Mouse (Mus musculus): ENCODE results near the gene Adamts14. TPM values are rescaled to one million over a fixed set of nuclear protein-coding genes. Genes with fewer than 3 reads are reported as not detected.

Gene Adamts14
- polyA plus RNA-seq, 1 experiment from 2014 or later = 0.33 TPM

DNA sequence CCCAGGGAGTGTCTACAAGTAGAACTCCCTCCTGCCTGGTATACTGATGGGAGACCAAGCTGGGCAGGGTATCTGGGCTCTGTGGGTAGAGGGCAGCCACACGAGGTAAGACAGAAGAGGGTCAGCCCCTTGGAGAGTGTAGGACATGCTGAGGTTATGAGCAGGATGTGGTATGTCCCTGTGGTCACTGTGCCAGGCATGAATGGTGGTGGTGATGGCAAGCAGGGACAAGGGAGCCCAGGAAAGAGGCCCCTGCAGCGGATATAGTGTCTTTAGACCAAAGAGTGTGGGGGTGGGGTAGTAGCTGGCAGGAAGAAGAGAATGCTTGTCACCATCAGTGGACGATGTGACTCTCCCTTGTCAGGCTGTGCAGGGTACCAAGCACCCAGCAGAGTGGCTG is 85.2 kb downstream of the Adamts14 start:
- Histone ChIP-seq H3K36me3 (no peaks in the 10 kb centered on the region), H3K4me1 (peaks cover 11% of the 10 kb centered on the region), H3K27me3 (ENCODE audit: low read depth, poor library complexity, severe bottlenecking) (no peaks in the 10 kb centered on the region), H3K27ac (replicated peaks) (no peak overlapping the region), H3K4me3 (no peak overlapping the region), H3K9me3 (replicated peaks) (no peaks in the 10 kb centered on the region)
- DNase-seq (ENCODE audit: low spot score) = no peak
- 70% methylated on average over 3 of the region's 3 CpGs for WGBS

- WGBS = 85% methylated on average over 3 of the region's 3 CpGs
- no peaks in the 10 kb centered on the region for H3K27me3 ChIP-seq (ENCODE audit: low read depth, poor library complexity, severe bottlenecking)
- peaks cover 14% of the 10 kb centered on the region for H3K4me1 ChIP-seq
- H3K4me3 ChIP-seq = no peak overlapping the region
- H3K27ac ChIP-seq (replicated peaks) = no peak overlapping the region
- no peak for DNase-seq (ENCODE audit: low spot score)
- H3K9me3 ChIP-seq (replicated peaks) = no peaks in the 10 kb centered on the region
- H3K36me3 ChIP-seq = no peaks in the 10 kb centered on the region
Measured at GRCm38 (mm10) chr10:61187001-61187400, 86.2 kb downstream of the Adamts14 start.

- DNase-seq (ENCODE audit: low spot score) = no peak
- WGBS = 77% methylated on average over 6 of the region's 6 CpGs
- H3K4me3 ChIP-seq = no peak overlapping the region
- peaks cover 19% of the 10 kb centered on the region for H3K27me3 ChIP-seq (ENCODE audit: low read depth, poor library complexity, severe bottlenecking)
- H3K27ac ChIP-seq (replicated peaks) = no peak overlapping the region
- H3K9me3 ChIP-seq (replicated peaks) = no peaks in the 10 kb centered on the region
- no peaks in the 10 kb centered on the region for H3K36me3 ChIP-seq
- peaks cover 14% of the 10 kb centered on the region for H3K4me1 ChIP-seq
Measured at GRCm38 (mm10) chr10:61179927-61180326, 93.3 kb downstream of the Adamts14 start.

DNA sequence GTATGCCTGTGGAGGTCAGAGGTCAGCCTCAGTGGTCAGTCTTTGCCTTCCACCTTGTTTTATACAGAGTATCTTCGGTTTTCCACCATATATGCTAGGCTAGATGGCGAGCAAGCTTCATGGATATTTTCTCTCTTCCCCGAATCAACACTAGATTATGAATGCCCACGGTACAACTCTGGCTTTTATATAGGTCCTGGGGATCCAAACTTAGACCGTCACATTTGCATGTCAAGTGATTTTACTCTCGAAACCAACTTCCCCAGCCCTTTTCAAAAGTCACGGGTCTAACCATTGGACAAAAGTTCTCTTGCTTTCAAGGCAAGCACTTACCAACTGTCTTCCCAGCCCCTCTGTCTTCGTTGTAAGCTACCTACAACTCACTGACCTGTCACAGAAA is 94.6 kb downstream of the Adamts14 start:
- Histone ChIP-seq H3K9me3 (replicated peaks) (no peaks in the 10 kb centered on the region), H3K27ac (replicated peaks) (no peak overlapping the region), H3K4me1 (peaks cover 17% of the 10 kb centered on the region), H3K27me3 (ENCODE audit: low read depth, poor library complexity, severe bottlenecking) (peaks cover 30% of the 10 kb centered on the region), H3K36me3 (no peaks in the 10 kb centered on the region), H3K4me3 (no peak overlapping the region)
- no peak for DNase-seq (ENCODE audit: low spot score)
- WGBS = 90% methylated on average over 8 of the region's 8 CpGs

GRCm38 (mm10) chr10:61177751-61178150 is 95.5 kb downstream of the Adamts14 start:
- peaks cover 30% of the 10 kb centered on the region for H3K27me3 ChIP-seq (ENCODE audit: low read depth, poor library complexity, severe bottlenecking)
- no peak overlapping the region for H3K27ac ChIP-seq (replicated peaks)
- 86% methylated on average over 4 of the region's 4 CpGs for WGBS
- H3K36me3 ChIP-seq = no peaks in the 10 kb centered on the region
- H3K4me1 ChIP-seq = peaks cover 17% of the 10 kb centered on the region
- no peak overlapping the region for H3K4me3 ChIP-seq
- H3K9me3 ChIP-seq (replicated peaks) = no peaks in the 10 kb centered on the region
- DNase-seq (ENCODE audit: low spot score) = no peak

DNA sequence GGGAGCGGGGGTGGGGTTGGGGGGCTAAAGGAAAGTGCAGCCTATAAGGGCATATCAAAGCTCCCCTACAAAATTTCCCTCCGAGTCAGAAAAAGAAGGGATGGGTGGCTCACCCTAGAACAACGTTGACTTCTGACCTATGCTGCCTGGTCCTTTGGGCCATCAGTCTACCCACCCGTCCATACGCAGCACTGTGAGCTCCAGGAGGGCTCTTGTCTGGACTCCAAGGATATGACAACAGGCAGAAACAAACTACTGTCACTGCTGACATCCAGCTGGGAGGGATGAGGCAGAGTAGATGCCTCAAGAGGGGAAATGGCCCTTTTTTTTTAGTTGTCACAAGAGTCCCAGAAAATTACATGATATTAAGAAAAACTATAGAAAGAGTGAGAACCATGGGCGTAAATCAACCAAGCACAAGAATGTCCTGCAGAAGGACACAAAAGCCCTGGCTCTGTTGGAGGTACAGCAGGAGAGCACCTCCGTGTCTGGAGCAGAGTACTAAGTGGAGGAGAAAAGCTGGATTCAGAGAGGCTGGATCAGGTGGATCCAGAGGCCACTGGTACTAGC is 96.9 kb downstream of the Adamts14 start:
- DNase-seq (ENCODE audit: low spot score) = no peak
- Histone ChIP-seq H3K27ac (replicated peaks) (no peak overlapping the region), H3K27me3 (ENCODE audit: low read depth, poor library complexity, severe bottlenecking) (peaks cover 30% of the 10 kb centered on the region), H3K9me3 (replicated peaks) (no peaks in the 10 kb centered on the region), H3K36me3 (no peaks in the 10 kb centered on the region), H3K4me3 (peak overlapping the region; percentile 37), H3K4me1 (peaks cover 14% of the 10 kb centered on the region)
- WGBS = 46% methylated on average over 7 of the region's 7 CpGs

DNA sequence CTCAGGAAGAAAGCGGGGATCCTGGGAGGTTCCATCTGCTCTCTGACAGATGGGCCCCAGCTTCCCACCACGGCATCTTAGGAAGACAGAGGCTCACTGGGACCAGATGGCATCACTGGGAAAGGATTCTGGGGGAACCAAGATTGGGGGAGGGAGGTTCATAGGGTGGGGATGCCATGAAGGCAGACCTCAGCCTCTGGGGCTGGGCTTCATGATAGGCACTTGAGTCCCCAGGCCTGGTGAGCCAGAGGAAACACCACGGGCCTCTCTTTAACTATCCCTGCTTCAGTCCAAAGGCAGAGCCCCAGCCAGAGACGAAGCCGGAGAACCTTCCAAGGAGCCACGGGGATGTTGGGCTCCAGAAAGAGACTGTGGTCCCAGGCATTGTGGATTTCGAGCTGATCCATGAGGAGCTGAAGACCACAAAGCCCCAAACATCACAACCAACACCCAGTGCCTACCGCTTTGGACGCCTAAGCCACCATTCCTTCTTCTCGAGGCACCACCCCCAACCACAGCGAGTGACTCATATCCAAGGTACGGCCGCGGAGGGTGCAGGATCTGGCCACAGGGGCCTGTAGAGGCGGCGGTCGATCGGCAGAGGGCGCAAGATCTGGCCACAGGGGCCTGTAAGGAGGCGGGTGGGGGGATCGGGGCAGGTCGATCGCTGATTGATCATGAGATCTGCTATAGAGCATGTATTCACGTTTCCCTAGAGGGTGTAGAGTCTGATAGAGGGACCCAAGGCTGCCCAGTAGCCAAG is 97.6 kb downstream of the Adamts14 start:
- Histone ChIP-seq H3K36me3 (no peaks in the 10 kb centered on the region), H3K4me1 (peaks cover 14% of the 10 kb centered on the region), H3K27ac (replicated peaks) (no peak overlapping the region; the same call in 1 of the 2 replicates), H3K4me3 (peak overlapping the region; percentile 37), H3K9me3 (replicated peaks) (no peaks in the 10 kb centered on the region), H3K27me3 (ENCODE audit: low read depth, poor library complexity, severe bottlenecking) (peaks cover 30% of the 10 kb centered on the region)
- DNase-seq (ENCODE audit: low spot score) = peak; percentile 59
- WGBS = 15% methylated on average over 24 of the region's 24 CpGs

GRCm38 (mm10) chr10:61174711-61175441 is 98.4 kb downstream of the Adamts14 start:
- DNase-seq (ENCODE audit: low spot score) = no peak
- H3K27me3 ChIP-seq (ENCODE audit: low read depth, poor library complexity, severe bottlenecking) = peaks cover 30% of the 10 kb centered on the region
- H3K4me3 ChIP-seq = no peak overlapping the region
- H3K27ac ChIP-seq (replicated peaks) = no peak overlapping the region
- H3K9me3 ChIP-seq (replicated peaks) = no peaks in the 10 kb centered on the region
- peaks cover 14% of the 10 kb centered on the region for H3K4me1 ChIP-seq
- no peaks in the 10 kb centered on the region for H3K36me3 ChIP-seq
- WGBS = 54% methylated on average over 13 of the region's 13 CpGs

DNA sequence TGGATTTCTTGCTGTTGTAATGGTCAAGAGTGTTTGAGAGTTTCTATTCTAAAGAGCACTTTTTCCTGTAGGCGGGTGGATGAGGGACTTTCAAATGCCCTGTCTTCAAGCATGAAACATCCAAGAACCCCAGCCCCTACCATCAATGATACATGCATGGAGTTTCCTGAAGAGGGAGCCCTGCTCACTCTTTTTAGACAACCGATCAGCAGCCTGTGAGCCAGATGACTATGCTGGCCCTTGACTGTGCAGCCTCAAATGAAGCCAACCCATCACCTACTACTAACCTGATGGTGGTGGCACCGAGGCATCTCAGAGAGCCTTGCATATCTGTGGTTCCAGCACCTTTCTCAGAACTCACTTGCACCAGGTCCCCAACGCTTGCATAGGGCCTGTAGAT is 100.7 kb downstream of the Adamts14 start:
- no peaks in the 10 kb centered on the region for H3K36me3 ChIP-seq
- no peak for DNase-seq (ENCODE audit: low spot score)
- peaks cover 30% of the 10 kb centered on the region for H3K27me3 ChIP-seq (ENCODE audit: low read depth, poor library complexity, severe bottlenecking)
- peaks cover 18% of the 10 kb centered on the region for H3K4me1 ChIP-seq
- H3K9me3 ChIP-seq (replicated peaks) = no peaks in the 10 kb centered on the region
- H3K4me3 ChIP-seq = no peak overlapping the region
- WGBS = 80% methylated on average over 4 of the region's 4 CpGs
- no peak overlapping the region for H3K27ac ChIP-seq (replicated peaks)

DNA sequence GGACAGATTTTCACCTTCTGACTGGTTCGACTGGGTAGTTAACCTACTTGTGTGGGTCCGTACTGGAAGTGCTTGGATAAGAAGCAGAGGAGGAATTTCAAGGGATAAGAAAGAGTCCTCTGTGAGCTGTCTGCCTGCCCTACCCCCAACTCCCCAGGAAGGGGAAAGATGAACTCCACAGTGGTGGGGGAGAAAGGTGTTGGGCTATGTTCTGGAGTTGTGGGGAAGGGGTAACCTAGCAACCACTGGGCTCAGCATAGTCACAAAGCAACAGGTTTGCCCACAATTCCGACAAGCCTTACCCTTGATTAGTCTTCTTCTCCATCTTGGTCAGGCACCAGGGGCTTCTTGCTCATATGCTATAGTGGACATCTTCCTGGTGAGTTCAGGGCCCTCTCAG is 101.6 kb downstream of the Adamts14 start, which contains the start of gene Tbata:
Gene Tbata (plus strand): TSS at position 301 of the 400 bp plus-strand sequence.
- Histone ChIP-seq H3K27ac (replicated peaks) (no peak within 1 kb of the TSS), H3K4me1 (peaks cover 18% of the 10 kb centered on the region), H3K36me3 (no peaks in the 10 kb centered on the region), H3K4me3 (no peak within 1 kb of the TSS), H3K9me3 (replicated peaks) (no peaks in the 10 kb centered on the region), H3K27me3 (ENCODE audit: low read depth, poor library complexity, severe bottlenecking) (peaks cover 27% of the 10 kb centered on the region)
- 66% methylated on average over 3 of the region's 3 CpGs for WGBS
- DNase-seq (ENCODE audit: low spot score) = no peak

DNA sequence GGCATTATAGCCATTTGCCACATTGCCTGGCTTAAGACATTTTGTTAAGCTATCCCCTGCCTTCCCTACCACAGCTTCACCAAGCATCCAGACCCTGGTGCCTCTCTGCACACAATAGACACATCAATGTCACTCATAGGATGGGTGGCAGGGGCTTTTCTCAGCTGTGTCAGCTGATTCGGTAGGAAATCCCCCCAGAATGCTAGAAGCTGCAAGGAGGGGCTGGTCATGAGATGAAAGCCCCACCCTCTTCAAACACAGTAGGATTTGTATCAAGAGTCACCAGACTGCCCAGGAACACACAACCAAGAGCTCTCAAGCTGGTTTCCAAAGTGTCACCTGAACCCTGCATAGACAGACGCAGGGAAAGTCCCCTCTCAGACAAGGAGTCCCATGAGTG is 104.8 kb downstream of the Adamts14 start:
- H3K27me3 ChIP-seq (ENCODE audit: low read depth, poor library complexity, severe bottlenecking) = no peaks in the 10 kb centered on the region
- 73% methylated on average over 2 of the region's 2 CpGs for WGBS
- no peaks in the 10 kb centered on the region for H3K36me3 ChIP-seq
- peaks cover 4% of the 10 kb centered on the region; the same call in 1 of the 2 replicates for H3K4me1 ChIP-seq
- no peak overlapping the region for H3K27ac ChIP-seq (replicated peaks)
- H3K9me3 ChIP-seq (replicated peaks) = no peaks in the 10 kb centered on the region
- H3K4me3 ChIP-seq = no peak overlapping the region
- no peak for DNase-seq (ENCODE audit: low spot score)

GRCm38 (mm10) chr10:61167333-61168096 is 105.7 kb downstream of the Adamts14 start:
- Histone ChIP-seq H3K27ac (replicated peaks) (no peak overlapping the region), H3K27me3 (ENCODE audit: low read depth, poor library complexity, severe bottlenecking) (no peaks in the 10 kb centered on the region), H3K36me3 (no peaks in the 10 kb centered on the region), H3K9me3 (replicated peaks) (no peaks in the 10 kb centered on the region), H3K4me1 (peaks cover 4% of the 10 kb centered on the region; the same call in 1 of the 2 replicates), H3K4me3 (no peak overlapping the region)
- DNase-seq (ENCODE audit: low spot score) = no peak
- WGBS = 82% methylated on average over 9 of the region's 9 CpGs
